Mouse (Mus musculus) hindbrain, postnatal 0 days (tissue): ENCODE measurements around the gene Rgs10. TPM values are rescaled to one million over a fixed set of nuclear protein-coding genes. Genes with fewer than 3 reads are reported as not detected.

ENCODE experiments used
- ATAC-seq: fragments of 200-750 bp; cut with Nextera tagmentation; 2 replicates; pipeline ENCODE4 v1.8.0; 2017; ENCODE audit warnings: mild to moderate bottlenecking, moderate TSS enrichment, moderate library complexity
- DNase-seq: peaks from one replicate; pipeline ENCODE4 v3.0.0-alpha.2; 2015; ENCODE audit warnings: low spot score
- H3K27ac ChIP-seq: fragments of 300-500 bp; sonication (generic); 2 replicates; pipeline ENCODE4 v1.5.1; 2014; ENCODE audit warnings: mild to moderate bottlenecking
- H3K27me3 ChIP-seq: fragments of 300-500 bp; sonication (generic); 2 replicates; pipeline ENCODE4 v1.6.1; 2014; ENCODE audit warnings: low read length, mixed read lengths; ENCODE audit not compliant: insufficient read depth
- H3K36me3 ChIP-seq: fragments of 300-500 bp; sonication (generic); 2 replicates; pipeline ENCODE4 v1.6.1; 2014; ENCODE audit warnings: low read length, mixed read lengths; ENCODE audit not compliant: insufficient read depth
- H3K4me1 ChIP-seq: fragments of 300-500 bp; sonication (generic); 2 replicates; pipeline ENCODE4 v1.6.1; 2014; ENCODE audit warnings: antibody characterized with exemption, low read length, mixed read lengths; ENCODE audit not compliant: insufficient read depth
- H3K4me2 ChIP-seq: fragments of 300-500 bp; sonication (generic); 2 replicates; pipeline ENCODE4 v1.6.1; 2014; ENCODE audit warnings: low read depth, mild to moderate bottlenecking, low read length, moderate library complexity, mixed read lengths
- H3K4me3 ChIP-seq: fragments of 300-500 bp; sonication (generic); 2 replicates; pipeline ENCODE4 v1.5.1; 2014; ENCODE audit warnings: low read length
- H3K9ac ChIP-seq: fragments of 300-500 bp; sonication (generic); replicated peaks from 2 replicates; pipeline ENCODE4 v1.6.1; 2014; ENCODE audit warnings: mild to moderate bottlenecking, low read length, moderate library complexity, mixed read lengths
- H3K9me3 ChIP-seq: fragments of 300-500 bp; sonication (generic); 2 replicates; pipeline ENCODE4 v1.6.1; 2016; ENCODE audit warnings: low read length, mixed read lengths
- CTCF ChIP-seq: IDR thresholded peaks from 2 replicates; pipeline ENCODE4 v1.5.1; 2016; ENCODE audit warnings: antibody characterized with exemption, control low read depth, low read depth
- WGBS: fragments of 180-500 bp; shearing (Covaris S2); extraction: QIAGEN DNeasy Blood & Tissue Kit; methylation state at CpG from one replicate; pipeline ENCODE4 v1.1.7; 2014; 5-methylcytosine and 5-hydroxymethylcytosine counted together
- polyA plus RNA-seq: library from polyadenylated mRNA; unstranded; fragments of >200 nt; fragmentation: Nextera tagmentation; extraction: Ambion mirVana; gene quantifications from 2 replicates; pipeline ENCODE4 v1.2.1, GENCODE M21; 2015
- total RNA-seq: library from RNA; depleted of rRNA; stranded (reverse); fragments of >200 nt; gene quantifications from 2 replicates; pipeline ENCODE4 v1.2.3, GENCODE M21; 2014

The Rgs10 gene
- total and polyA plus RNA-seq, 2 experiments from 2014 or later: 35.4 to 101 TPM

GRCm38 (mm10) chr7:128422491-128422890, 3.9 kb upstream of the Rgs10 start:
- ATAC-seq: no peak
- no peaks in the 10 kb centered on the region; the same call in 1 of the 2 replicates for H3K27me3 ChIP-seq
- no peak overlapping the region for H3K4me3 ChIP-seq
- no peaks in the 10 kb centered on the region for H3K36me3 ChIP-seq
- H3K9me3 ChIP-seq: no peaks in the 10 kb centered on the region
- 80% methylated on average over 3 of the region's 3 CpGs for WGBS
- H3K27ac ChIP-seq: no peak overlapping the region
- no peak for DNase-seq
- no peak for TF ChIP-seq CTCF
- no peak overlapping the region for H3K4me2 ChIP-seq
- no peak overlapping the region for H3K9ac ChIP-seq
- H3K4me1 ChIP-seq: no peaks in the 10 kb centered on the region

- ATAC-seq: no peak
- no peak for TF ChIP-seq CTCF
- no peak for DNase-seq
- Histone ChIP-seq H3K4me1 (no peaks in the 10 kb centered on the region), H3K27me3 (no peaks in the 10 kb centered on the region; the same call in 1 of the 2 replicates), H3K9ac (no peak overlapping the region), H3K27ac (no peak overlapping the region), H3K4me3 (no peak overlapping the region), H3K36me3 (no peaks in the 10 kb centered on the region), H3K9me3 (no peaks in the 10 kb centered on the region), H3K4me2 (no peak overlapping the region)
- 83% methylated on average over 7 of the region's 7 CpGs for WGBS
These were observed 3.1 kb upstream of the Rgs10 start for GRCm38 (mm10) chr7:128421701-128422100.

- H3K9ac ChIP-seq: no peak overlapping the region
These were observed 1.1 kb upstream of the Rgs10 start for GRCm38 (mm10) chr7:128419690-128420089.

GRCm38 (mm10) chr7:128417226-128417929, 1.2 kb downstream of the Rgs10 start:
- ATAC-seq (no peak), DNase-seq (peak; percentile 7)
- WGBS: 2% methylated on average over 32 of the region's 32 CpGs
- Histone ChIP-seq H3K4me1 (no peaks in the 10 kb centered on the region), H3K36me3 (no peaks in the 10 kb centered on the region), H3K27ac (0 out of 2 replicates have a peak overlapping the region, but pooled peaks have one; percentile 56), H3K4me3 (peak overlapping the region; percentile 75), H3K4me2 (peak overlapping the region; percentile 96), H3K9me3 (no peaks in the 10 kb centered on the region), H3K27me3 (no peaks in the 10 kb centered on the region; the same call in 1 of the 2 replicates), H3K9ac (peak overlapping the region; percentile 62)
- TF ChIP-seq CTCF: no peak

More at GRCm38 (mm10) chr7:128419690-128420089, 1.1 kb upstream of the Rgs10 start:
- ATAC-seq (no peak), DNase-seq (no peak)
- no peak overlapping the region for H3K4me2 ChIP-seq
- no peak overlapping the region for H3K27ac ChIP-seq
- H3K27me3 ChIP-seq: no peaks in the 10 kb centered on the region; the same call in 1 of the 2 replicates
- no peak overlapping the region for H3K4me3 ChIP-seq
- WGBS: 10% methylated on average over 9 of the region's 9 CpGs
- TF ChIP-seq CTCF: no peak
- no peaks in the 10 kb centered on the region for H3K9me3 ChIP-seq
- no peaks in the 10 kb centered on the region for H3K4me1 ChIP-seq
- no peaks in the 10 kb centered on the region for H3K36me3 ChIP-seq

- no peak for TF ChIP-seq CTCF
- Histone ChIP-seq H3K36me3 (no peaks in the 10 kb centered on the region), H3K9me3 (no peaks in the 10 kb centered on the region), H3K27me3 (no peaks in the 10 kb centered on the region; the same call in 1 of the 2 replicates), H3K4me1 (no peaks in the 10 kb centered on the region), H3K4me2 (peak overlapping the region; percentile 96), H3K27ac (no peak overlapping the region), H3K9ac (no peak overlapping the region), H3K4me3 (peak overlapping the region; percentile 75)
- 46% methylated on average over 6 of the region's 6 CpGs for WGBS
- ATAC-seq (no peak; the same call in 1 of the 2 replicates), DNase-seq (no peak)
These were observed 1.9 kb downstream of the Rgs10 start for GRCm38 (mm10) chr7:128416664-128417063.

- Histone ChIP-seq H3K9me3 (no peaks in the 10 kb centered on the region), H3K4me3 (no peak overlapping the region), H3K4me1 (no peaks in the 10 kb centered on the region), H3K9ac (no peak overlapping the region), H3K36me3 (no peaks in the 10 kb centered on the region), H3K4me2 (no peak overlapping the region), H3K27ac (no peak overlapping the region), H3K27me3 (no peaks in the 10 kb centered on the region; the same call in 1 of the 2 replicates)
- WGBS: 60% methylated on average over 8 of the region's 8 CpGs
- DNase-seq (no peak), ATAC-seq (no peak)
- no peak for TF ChIP-seq CTCF
These were observed 4.1 kb downstream of the Rgs10 start for GRCm38 (mm10) chr7:128414433-128414832.
